Mouse (Mus musculus): ENCODE measurements around the gene Arpc1a.
A peak's percentile ranks its signal among the peaks of the same experiment; 100 is the strongest.

Arpc1a gene

GRCm38 (mm10) chr5:145139571-145140519 lies 56.2 kb downstream of the Arpc1a start, which contains the start of the genes Pdap1 and Bud31:
Gene Pdap1 (minus strand): TSS chr5:145140238.
Gene Bud31 (plus strand): TSS chr5:145140362.
- DNase-seq (ENCODE audit: low spot score in 2 of 2): peak; percentile 96

DNA sequence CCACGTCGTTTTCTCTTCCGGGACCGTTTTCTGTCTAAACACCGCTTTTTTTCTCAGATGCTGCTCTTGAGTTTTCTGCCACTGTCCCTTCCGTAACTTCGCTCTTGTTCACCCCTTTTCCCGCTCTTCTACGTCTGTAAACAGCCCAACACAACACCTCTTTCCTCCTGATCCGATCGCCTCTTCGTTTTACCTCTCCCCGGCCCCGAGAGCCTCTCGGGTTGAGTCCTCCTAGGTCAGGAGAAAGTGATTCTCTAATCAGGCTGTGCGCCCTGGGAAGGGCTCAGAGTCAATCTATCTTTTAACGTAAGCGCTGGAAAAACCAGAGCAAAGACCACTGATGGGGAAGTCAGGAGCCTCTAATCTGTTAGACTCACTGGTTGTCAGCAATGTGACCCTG lies 57.0 kb downstream of the Arpc1a start:
- no peak for DNase-seq (ENCODE audit: low spot score in 2 of 2)

- DNase-seq (ENCODE audit: low spot score in 2 of 2): no peak
Observed at GRCm38 (mm10) chr5:145147748-145148147, 64.1 kb downstream of the Arpc1a start.

DNA sequence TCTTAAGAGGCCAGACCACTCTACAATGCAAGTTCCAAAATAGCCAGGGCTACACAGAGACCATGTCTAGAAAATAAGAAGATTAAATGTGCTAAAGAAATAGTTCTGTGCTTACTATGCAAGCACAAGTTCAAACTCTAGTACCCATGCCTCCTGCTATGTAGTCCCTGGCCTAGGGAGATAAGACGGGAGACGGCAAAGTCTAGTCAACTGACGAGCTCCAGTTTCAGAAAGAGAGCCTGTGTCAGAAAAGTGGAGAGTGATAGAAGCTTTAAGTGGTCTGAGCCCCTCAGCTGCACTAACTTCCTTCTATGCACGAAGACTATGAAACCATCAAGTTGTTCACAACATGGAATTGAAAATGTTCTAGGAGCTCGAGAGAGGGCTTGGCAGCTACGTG lies 65.7 kb downstream of the Arpc1a start:
- no peak for DNase-seq (ENCODE audit: low spot score in 2 of 2)

DNA sequence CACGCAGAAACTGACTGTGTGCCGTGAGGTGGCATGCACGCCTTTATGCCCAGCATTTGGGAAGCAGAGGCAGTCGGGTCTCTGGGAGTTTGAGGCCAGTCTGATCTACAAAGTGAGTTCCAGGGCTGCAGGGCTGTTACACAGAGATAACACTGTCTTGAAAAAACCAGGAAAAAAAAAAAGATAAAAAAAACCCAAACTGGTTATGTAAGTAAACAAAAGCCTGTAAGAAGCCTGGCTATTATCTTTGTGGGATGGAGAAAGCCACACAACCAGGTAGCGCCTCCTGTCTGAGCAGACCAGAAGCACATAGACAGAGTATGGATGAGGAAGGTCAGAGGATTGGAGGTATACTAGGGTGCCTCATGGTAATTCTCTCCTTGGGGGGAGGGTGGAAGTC lies 69.1 kb downstream of the Arpc1a start:
- no peak for DNase-seq (ENCODE audit: low spot score in 2 of 2)

Measured in right cerebral cortex, postnatal 10 days (tissue).